Mouse (Mus musculus) megakaryocyte-erythroid progenitor cell, adult 5-6 weeks (primary cell): ENCODE results near the gene Zfyve9. TPM values are rescaled to one million over a fixed set of nuclear protein-coding genes. Genes with fewer than 3 reads are reported as not detected.
"Not testable (repeated sequence)": the region's sequence is repeated elsewhere in the genome, so short reads cannot be mapped to it uniquely, and the experiment has no call there.

ENCODE experiments used
- ATAC-seq: replicated peaks from 2 replicates; pipeline ENCODE4 v1.8.0; 2016; ENCODE audit warnings: mild to moderate bottlenecking, inconsistent platforms; ENCODE audit not compliant: severe bottlenecking, poor library complexity, low FRiP score, low TSS enrichment
- total RNA-seq, 2 experiments: library from RNA; stranded (forward) in 1 of 2; stranded (reverse) in 1 of 2; fragments of 200-1000, 215-1000 nt in 1 of 2; fragments of >200 nt in 1 of 2; fragmentation: Nextera tagmentation in 1 of 2; gene quantifications; 2 replicates each; pipeline ENCODE4 v1.2.3; 2014 to 2017

Gene Zfyve9
- total RNA-seq, 2 experiments from 2014 or later: not detected

DNA sequence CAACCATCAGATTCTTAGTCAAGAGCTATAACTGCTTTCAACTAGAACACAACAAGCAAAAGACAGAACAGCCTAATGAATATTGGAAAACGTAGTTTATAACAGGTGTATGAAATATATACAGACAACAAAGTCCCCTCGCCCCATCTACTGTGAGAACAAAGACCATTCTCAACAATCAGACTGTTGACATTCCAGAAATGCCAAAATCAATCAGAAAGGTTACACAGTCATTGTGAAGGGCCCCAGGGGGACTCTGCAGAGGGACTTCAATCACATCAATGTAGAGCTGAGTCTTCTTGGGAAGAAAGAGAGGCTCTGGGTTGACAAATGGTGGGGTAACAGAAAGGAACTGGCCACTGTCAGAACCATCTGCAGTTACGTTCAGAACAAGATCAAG lies 49.0 kb downstream of the Zfyve9 start:
- no peak for ATAC-seq

DNA sequence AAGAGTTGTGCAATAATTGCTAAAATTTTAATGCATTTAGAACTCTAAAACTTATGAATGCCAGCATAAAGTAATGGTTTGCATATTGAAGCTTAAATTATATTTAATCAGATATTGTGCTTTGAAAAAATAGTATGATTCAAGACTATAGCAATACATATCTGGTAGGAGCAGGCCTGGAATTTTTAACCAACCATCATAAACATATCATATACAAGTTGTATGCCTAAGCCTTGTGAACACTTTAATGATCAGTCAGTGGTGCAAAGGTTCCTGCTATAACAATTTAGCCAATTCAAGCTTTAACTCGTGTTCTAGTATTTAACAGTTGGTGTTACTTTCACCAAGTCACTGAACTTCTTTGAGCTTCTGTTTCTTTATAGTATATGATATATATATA lies 50.1 kb downstream of the Zfyve9 start:
- no peak for ATAC-seq

DNA sequence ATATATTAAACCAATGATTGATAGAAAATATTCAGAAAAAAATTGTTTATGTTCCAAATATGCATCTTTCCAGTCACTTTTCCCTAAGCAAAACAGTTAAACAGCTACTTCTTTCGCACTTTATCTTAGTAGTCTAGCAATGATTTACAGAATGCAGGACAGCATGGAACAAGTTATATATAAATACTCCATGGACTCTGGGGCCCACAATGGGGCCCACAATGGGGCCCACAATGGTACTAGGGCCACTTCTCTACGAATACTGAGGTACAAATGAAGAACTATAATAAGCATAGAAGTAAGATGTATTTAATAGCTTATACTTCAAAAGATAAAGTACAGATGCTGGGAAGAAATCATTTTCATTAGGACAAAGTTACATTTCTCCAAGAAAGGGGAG lies 56.5 kb downstream of the Zfyve9 start:
- ATAC-seq: no peak

DNA sequence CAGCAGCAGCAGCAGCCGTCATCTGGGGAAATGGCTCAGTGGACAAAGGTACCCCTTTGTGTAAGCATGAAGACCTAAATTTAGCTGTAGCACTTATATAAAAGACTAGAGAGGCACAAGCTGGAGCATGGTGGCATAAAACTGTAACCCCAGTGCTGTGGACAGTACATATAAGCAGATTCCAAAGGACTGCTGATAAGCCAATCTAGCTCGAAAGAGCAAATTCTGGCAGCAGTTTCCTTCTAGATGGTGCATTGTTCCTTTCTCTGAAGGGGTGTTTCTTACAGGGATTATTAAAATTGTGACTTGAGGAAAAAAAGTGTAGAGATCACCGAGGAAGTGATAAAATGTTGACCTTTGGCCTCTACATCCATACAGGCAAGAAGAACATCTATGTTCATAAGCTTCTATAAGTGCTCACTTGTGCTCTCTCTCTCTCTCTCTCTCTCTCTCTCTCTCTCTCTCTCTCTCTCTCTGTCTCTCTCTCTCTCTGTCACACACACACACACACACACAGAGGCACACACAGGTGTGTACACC lies 59.3 kb downstream of the Zfyve9 start:
- ATAC-seq: no peak

DNA sequence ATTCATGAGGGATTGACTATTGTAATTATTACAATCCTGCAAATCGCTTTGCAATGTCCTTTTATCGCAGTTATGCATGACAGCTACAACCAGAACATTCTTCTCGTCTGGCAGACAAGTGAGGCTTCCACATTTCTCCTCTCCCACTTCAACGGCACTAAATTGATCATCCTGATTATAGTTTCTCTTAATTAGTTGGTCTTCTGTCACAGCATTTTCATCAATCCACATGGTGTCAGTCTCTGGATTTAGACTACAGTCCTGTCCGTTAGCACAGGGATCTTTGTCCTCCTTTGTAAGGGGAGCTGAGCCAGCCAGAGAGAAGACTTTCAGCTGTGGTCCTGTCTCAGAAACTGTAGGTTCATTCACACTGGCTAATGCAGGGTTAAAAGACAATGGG lies 61.2 kb downstream of the Zfyve9 start, which contains the start of gene 3110021N24Rik:
TSS of gene 3110021N24Rik (plus strand) at position 301 of the 400 bp plus-strand sequence.
- no peak for ATAC-seq

DNA sequence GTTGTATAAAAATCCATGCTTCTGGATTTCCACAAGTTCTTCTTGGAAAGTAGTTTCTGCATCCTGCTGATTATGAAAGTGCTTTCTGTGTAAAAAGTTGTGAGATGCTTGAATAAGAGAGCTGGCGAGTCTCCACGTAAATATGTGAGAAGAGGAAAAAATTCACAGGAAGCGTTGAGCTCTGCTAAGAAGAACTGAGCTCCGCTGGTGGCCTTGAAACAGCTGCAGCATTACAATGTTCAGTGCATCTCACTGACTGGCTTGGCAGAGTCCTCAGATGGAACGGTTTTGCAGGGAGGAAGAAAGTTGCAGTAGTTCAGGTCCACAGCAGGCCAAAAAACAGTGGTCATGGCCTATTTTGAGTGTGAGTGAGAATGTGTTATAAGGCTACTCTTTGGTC lies 72.4 kb downstream of the Zfyve9 start:
- ATAC-seq: no peak

DNA sequence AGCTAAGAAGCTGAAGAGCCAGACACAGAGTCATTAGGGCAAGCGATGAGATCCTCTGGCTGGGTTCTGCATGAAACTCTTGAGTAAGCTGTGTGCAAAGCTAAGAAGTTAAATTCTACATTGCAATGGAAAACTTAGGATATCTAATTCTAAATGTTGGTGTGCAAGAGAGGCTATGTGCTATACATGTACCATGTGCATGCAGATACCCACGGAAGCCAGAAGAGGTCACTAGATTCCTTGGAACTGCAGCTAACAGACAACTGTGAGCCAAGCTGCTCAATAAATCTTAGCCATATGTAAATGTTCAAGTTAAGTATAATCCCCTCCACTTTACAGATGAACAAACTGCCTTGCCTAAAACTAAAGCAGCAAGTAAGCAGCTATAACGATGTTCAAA lies 83.7 kb downstream of the Zfyve9 start:
- peak; percentile 61; the same call in 1 of the 2 replicates for ATAC-seq

DNA sequence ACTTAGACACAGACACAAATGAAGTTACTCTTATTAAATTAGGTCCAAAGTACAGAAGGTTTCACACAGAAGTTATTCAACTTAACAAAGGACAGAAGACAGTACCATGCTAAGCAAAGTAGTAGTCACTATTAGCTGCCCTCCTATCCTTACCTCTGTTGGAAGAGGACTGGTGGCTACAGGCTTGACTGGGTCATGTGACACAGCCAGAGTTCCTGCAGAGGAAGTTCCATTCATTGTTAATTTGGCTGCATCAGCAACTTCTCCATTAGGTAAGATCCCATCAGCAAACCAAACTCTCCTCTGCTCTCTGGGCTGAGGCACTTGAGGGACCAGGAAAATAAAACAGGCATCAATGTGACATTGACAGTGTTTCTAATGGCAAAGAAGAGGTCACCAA lies 89.1 kb downstream of the Zfyve9 start:
- ATAC-seq: no peak

DNA sequence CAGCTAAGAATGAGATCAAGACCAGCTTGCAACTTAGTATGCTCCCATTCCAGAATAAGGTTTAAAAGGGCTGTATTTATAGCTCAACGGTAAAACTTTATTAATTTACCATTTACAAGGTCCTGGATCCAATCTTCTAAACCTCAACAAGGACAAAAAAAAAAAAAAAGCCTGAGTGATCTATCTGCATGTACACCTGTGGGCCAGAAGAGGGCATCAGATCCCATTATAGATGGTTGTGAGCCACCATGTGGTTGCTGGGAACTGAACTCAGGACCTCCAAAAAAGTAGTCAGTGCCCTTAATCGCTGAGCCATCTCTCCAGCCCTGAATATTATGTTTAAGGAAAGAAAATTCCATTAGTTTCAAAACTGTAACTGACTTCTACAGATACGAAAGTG lies 90.1 kb downstream of the Zfyve9 start:
- no peak for ATAC-seq

DNA sequence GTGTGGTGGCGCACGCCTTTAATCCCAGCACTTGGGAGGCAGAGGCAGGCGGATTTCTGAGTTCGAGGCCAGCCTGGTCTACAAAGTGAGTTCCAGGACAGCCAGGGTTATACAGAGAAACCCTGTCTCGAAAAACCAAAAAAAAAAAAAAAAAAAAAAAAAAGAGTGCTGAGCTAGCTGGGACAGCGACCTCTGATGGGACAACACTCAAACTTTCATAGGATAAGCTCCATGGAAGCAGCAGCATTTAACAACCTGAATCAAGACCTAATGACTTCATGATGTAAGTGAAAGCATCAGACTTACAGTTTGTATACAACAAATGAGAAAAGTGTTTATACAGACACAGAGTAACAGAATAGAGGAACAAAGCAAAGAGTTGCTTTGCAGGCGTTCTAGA lies 93.5 kb downstream of the Zfyve9 start:
- not testable (repeated sequence) for ATAC-seq

DNA sequence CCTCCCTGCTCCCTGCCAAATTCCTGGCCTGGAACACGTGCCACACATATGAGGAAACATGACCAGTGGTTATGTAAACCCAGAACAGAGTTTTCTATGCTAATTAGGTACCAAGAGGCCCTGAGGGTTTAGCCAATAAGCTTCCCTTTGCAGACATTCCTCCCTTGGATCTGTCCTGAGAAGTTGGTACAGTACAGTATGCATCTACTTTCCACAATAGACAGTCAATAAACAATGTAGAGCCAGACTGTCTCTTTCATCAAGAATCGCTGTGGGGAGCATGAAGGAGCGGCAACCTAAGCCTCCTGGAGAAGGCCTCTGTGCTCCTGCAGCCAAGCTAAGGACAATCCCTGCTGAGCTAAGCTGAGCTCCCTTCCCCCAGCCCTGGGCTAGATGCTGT lies 94.4 kb downstream of the Zfyve9 start:
- no peak for ATAC-seq

DNA sequence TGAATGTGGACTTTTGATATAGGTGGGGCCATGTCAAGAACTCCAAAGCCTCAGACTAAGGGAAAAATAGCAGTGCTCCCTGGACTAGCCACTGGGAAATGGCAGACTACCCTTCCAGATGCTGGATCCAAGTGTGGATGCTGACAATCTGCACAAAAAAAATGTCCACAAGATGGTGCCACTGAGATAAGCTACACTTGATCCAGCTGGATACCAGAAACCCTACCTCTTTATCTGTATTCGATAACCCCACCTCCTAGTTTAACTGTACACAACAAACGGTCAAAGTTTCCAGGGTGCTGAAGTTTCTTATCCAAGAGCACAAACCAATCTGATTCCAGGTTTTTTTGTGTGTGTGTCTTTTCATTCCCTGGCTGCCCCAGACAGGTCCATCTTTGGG lies 116.2 kb downstream of the Zfyve9 start:
- peak; percentile 57 for ATAC-seq

DNA sequence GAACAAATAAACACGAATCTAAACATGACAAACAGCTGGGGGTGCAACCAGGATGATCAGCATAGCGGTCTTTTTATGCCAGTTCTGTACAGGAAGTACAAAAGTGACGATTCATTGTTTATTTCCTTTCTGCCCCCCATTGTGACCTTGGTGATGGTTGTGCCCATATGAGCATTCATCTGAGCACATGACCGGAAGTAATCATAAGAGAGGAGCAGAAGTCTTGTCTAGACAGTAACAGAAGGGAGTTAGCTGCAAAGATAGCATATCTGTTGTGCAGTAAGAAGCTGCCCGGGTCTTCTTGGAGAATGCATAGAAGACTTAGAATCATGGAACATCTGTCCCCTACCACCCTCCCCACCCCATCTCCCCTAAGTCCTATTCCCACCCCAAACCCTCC lies 141.8 kb downstream of the Zfyve9 start:
- ATAC-seq: peak; percentile 68

DNA sequence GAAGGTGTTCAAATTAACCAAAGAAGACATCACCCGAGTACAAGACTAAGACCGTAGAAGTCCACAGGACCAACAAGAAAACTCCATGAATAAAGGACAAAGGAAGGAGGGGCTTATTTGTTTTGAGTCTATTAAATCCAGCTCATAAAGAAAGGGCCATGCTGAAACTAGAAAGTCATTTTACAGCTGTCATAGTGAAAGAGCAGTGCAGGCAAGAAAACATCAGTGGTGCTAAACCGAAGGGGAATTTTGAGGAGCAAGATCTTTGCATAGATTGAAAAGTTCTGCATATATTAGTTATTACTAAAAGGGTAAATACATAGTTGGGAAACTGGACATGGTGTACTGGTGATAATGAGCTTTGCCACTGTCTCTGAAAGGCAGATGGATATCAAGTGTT lies 142.9 kb downstream of the Zfyve9 start:
- no peak for ATAC-seq

DNA sequence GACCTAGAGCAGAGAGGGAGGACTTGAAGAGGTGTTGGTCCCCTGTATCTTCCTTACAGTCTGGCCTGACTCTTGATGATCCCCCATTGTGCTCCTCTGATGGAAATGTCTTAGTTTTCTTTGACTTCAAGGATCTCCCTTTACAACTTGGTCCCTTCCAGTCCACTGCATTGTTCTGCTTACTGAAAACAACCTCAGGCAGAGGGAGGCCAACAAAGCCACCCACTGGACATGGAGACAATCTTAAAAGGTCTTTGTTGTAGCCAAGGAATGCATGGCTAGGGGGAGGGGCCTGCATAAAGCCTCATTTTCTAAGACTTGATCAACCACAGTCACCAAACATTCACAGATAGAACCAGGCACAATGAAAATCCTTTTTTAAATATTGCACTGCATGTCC lies 145.5 kb downstream of the Zfyve9 start:
- ATAC-seq: no peak

DNA sequence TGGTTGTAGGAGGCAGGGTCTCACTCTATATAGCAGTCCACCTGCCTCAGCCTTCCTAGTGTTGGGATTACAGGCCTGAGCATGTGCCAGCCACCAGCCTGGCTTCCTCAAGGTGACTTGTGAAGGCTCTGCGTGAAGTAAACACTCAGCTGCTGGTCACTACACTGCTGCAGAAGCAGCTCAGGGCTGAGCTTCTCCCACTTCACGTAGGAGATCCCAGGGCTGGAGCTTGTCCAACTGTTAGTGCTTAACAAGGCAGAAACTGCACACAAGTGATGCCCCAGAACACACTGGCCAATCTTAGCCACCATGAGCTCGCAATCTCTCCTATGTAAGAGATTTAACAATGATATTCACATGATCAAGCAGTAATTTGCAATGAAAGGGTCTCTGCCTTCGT lies 145.9 kb downstream of the Zfyve9 start:
- no peak for ATAC-seq

DNA sequence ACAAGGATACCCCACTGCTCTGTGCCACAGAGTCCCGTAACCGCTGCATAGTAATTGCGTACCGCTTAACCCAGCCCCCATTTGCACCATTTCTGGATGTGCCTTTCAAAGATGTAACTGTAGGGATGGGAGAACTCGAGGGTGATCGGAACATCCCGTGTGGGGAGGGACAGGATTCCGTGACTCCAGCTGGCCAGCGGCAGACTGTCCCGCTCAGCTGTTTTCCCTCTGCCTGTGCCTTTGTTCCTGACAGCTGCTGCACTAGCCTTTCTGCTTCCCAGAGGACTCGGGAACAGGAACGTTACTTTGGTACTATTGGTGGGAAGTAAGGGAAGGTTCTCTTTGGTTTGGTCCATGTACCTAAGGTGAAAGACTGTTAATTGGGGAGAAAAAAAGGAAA lies 146.9 kb downstream of the Zfyve9 start:
- no peak for ATAC-seq

DNA sequence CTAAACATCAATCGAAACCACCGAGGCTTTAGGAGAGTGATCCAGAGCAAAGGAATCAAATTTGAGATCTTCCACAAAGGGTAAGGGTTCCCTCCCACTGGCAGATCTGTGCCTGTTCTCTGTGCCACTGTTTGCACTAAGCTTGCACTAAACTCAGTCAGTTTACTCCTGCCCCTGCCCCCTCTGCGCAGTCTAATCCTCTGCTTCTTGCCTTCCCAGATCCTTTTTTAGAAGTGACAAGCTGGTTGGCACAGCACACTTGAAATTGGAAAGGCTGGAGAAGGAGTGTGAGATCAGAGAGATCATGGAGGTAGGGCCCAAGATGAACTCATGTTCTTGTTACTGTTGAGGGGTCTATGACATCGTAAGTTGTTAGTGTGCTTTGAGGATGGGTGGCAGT lies 149.0 kb downstream of the Zfyve9 start:
- ATAC-seq: no peak

DNA sequence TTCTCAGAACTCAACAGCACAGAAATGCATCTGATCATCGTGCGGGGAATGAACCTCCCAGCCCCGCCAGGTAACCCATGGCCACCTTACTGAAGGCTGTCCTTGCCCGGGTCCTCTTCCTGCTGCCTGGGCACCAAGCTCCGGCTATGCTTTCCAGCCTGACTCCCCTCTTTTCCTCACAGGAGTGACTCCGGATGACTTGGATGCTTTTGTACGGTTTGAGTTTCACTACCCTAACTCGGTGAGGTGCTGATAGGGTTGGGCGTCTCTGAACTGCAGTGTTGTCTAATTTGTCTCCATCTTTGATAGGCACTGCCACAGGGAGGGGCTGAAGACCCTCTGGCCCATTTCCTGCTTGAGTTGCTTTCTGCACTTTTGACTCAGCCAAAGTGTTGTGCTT lies 150.5 kb downstream of the Zfyve9 start:
- ATAC-seq: no peak

DNA sequence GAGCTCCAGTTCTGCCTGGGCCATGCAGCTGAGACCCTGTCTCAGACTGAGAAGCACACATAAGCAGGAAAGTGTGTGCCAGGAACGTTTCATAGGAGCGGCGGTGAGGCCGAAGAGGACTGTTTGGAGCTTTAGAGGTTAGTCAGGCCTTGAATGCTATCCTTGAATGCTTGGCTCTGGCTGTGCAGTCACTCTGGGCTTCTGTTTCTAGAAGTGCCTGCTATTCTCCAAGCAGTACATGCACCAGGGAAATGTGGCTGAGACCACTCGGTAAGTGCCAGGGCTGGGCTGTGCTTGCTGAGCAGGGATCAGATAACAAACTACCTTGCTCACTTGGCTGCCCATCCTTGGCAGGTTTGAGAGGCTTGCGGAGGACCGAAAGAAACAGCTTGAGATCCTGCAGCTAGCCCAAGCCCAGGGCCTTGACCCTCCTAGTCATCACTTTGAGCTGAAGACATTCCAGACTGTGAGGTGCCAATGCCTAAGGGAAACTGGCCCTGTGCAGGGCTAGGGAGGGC lies 151.2 kb downstream of the Zfyve9 start:
- ATAC-seq: no peak

DNA sequence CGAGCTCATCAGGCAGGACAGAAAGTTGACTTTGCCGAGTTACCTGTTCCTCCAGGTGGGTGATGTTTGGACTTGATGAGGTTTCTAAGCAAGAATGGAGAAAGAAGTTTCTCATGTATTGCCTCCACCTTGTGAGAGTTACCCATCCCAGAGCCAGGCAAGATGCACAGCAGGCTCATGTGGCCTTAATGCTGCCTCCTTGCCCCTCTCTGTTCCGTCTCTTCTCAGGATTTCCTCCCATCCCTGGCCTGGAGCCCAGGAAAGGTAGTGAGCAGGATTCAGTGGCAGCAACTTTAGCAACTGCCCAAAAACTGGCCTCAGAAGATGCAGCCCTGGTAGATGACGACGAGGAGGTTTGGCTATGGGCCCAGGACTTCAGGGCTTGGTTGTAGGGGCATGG lies 153.5 kb downstream of the Zfyve9 start:
- no peak for ATAC-seq

DNA sequence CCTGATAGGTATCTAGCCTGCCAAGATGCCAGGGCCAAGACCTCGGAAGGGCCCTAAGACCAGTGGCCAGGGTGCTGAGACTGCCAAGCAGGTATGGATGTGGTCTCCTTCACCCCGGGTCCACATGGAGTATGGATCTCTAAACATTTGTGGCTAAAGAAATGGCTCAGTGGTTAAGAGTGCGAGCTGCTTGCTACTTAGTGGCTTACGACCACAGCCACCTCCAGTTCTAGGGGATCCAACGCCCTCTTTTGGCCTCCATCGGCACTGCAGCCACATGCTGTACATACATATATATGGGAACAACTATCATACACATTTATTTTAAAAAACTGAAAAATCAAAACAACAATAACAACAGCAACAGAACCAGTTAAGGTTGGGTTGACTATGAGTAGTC lies 159.1 kb downstream of the Zfyve9 start:
- ATAC-seq: no peak
